Mouse (Mus musculus) kidney, postnatal 25 days (tissue): ENCODE measurements at regions not wholly inside any gene's neighbourhood (a gene's known extent, or its start where the extent isn't known, plus 50 kb on each side); places are given as distances from the start of the nearest gene placed in this dataset.

Experiments used
- DNase-seq, 2 experiments: peaks; one replicate each; pipeline ENCODE4 v3.0.0; 2021; ENCODE audit warnings: mixed read lengths in 2 of 2

DNA sequence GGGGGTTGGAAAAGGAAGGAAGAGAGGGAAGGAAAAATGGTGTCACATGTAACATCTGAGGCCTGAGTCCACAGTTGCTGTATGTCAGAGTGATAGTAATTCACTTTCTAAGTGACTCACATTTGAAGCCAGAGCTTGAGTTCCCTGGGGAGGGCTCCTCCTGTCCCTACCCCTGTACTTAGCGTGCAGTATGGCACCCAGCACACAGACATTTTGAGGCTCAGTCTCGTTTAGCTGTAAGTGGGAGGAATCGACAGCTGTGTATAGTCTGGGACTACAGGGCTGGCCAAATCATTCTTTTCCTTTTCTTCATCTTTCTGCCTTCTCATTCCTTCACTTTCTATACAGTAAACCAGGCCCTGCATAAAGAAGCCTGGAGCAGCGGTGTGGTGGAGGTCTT, 202.4 kb upstream of the Sall1 start:
- DNase-seq: no peak

DNA sequence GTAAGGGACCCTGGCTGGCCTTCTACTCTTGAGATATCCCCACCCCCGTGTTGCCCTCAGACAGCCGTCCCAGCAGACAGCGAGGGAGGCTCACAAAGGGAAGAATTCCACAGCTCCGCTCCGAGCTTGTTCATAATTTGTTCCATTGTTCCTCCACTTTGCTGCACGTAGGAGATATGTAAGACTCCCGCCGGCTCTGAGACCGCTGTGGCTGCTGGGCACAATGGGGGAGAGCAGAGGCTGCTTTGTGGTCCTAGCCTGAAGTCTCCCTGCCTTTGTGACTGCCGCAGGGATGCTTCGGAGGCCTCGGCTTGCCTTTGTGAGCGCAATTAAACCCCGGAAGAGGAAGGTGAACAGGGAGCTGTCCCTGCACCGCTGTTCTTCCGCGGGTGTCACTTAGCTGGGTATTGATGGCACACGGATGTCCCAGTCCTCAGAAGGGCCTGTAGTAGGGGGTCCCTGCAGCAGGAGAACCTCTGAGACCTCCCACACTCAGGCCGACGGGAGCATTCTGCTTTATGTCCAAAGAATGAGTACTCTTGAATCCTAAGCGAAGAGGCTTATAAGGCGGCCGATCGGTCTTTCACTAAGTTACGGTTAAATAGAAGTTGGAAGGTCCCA, 201.3 kb upstream of the Sall1 start:
- no peak for DNase-seq

DNA sequence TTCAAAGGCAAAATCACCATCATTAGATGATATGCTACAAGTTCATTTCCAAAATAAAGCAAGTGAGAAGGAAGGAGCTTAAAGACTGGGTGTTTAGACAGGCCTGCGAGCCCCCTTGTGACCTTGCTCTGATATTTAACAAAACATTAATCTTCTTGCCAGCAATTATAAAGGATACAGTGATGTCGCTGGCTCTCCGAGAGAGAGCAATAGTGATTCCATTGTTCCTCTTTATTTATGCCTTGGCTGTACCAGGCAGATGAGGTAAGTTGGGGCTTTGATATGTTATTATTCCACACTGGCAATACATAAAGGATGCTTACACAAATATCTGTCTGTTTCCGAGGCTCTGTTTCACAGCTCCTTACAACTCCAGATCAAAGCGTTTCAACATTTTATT, 197.7 kb upstream of the Sall1 start:
- no peak for DNase-seq

DNA sequence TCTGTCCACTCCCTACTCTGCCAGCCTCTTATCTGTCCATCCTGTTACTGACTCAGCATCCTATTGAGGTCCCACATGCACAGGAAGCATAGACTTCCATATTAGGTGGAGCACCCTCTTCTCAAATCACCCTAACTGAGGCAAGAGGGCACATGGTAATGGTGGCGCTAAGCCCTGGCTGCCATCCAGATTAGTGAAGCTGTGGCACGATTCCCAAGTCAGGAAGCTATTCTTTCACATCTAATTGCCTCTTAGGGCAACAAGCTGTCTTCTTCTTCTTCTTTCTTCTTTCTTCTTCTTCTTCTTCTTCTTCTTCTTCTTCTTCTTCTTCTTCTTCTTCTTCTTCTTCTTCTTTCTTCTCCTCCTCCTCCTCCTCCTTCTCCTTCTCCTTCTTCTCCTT, 195.7 kb upstream of the Sall1 start:
- DNase-seq: peak; percentile 33 to 40

DNA sequence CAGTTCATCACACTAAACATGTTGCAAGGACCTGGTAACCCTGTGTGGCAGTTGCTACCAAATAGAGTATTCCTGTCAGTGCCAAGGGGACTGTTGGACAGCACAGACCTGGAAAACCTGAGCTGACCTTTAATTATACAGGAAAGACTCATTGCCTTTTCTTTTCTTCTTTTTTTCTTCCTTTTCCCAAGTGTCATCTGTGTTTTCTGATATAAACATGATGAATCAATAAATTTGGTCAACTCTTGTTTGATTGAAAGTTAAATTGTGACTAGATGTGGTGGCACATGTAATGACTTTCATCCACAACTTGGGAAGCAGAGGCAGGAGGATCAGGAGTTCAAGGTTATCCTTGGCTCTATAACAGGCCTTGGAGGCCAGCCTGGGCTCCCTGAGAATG, 190.1 kb upstream of the Sall1 start:
- no peak for DNase-seq

DNA sequence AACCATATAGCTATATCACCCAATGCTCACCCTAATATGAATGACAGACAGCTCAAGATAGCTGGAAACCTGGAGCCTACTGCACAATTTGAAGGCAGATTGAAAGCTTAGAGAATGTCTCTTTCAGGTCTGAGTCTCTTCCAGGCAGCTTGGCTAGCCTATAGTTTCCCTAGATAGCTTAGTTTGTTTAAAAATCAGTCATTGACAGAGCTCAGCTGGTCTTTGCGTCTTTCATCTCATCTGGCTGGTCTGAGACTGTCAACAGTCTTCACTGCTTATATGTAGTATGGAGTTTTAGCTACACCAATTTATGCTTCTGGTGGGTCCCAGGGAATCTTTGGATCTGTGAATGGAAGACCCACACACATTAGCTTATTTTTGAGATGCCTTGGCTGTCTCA, 188.4 kb upstream of the Sall1 start:
- DNase-seq: no peak

DNA sequence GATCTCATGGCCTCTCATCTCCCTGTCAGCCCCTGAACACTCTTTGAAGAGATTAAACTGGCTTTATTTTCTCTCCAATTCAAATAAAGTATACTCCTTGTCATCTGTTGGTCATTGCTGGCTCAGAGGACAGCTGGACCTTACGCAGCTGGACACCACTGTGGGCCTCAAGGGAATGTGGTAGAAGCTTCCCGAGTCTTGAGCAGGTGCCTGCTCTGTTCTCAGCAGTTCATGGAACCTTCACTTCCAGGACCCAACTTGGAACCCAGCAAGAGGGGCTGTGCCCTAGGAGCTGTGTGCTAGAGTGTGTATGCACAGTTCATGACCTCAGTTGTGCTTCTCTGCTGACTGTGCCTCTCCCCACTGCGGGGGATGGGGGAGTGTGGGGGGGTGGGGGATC, 185.2 kb upstream of the Sall1 start:
- no peak for DNase-seq

DNA sequence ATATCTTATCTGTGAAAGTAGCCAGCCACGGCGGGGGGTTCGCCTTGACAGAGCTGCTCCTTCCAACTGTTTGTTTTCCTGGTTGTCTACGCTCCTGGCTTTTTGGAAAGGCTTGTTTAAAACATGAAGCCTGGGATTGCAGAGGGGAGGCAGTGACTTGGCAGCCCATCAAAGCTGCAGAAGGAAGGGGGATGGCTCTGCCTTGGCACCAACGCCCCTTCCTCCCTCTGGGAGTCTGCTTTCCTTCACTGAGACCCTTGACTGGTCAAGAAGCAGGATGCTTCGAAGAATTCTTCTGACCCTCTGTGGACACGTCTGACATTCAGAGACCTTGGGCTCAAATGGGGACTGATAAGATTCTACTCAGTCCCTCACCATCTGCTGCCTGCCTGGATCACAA, 176.9 kb upstream of the Sall1 start:
- DNase-seq: no peak

DNA sequence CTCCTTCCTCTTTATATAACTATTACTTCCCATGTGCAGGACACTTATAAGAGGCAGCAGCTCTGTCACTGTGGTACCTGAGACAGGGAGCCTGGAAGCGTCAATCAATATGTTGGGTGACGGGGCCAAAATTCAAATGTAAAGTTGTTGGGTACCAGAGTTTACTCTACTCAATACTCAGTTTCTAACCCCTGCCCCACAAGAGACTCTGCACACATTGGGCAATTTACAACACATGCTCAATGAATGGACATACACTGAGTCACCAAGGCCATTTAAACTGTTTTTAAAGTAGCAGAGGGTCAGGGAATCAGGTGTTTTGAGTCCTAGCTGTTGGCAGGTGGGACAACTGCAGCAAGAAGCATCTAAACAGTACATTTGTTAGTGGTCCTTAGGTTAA, 176.4 kb upstream of the Sall1 start:
- no peak for DNase-seq

DNA sequence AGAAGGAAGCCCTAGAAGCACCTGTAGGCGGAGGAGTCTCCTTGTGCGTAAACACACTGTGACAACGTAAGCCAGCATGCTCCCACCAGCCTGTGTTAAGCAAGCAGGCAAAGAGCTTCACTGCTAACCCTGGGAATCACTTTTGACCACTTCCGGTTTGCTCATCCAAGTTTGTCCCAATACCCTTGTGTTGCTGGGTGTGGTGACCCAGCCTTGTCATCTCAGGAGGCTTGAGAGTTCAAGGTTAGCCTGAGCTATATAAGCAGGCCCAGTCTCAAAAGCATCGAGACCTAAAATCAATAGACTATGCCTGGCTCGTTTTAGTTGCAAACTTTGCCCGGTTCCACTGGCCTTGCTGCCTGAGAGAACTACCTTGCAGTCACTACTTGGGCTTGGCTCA, 175.2 kb upstream of the Sall1 start:
- DNase-seq: no peak

DNA sequence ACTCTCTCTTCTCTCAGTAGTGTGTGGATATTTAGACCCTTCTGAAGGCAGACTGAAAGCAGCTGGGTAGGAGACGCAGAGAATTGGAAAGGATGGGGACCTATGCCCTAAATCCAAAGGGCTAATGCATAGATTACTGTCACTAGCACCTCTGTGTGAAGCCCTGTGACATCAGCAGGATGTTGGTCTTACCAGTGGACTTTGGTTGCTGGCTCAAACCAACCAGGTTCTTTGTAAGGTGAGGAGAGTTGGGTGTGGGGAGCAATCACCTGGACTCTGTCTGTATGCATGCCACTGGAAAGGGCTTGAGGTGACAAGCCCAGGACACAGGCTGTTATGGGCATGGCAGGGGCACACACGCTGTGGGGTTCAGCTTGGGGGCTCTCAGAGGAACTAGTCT, 173.7 kb upstream of the Sall1 start:
- DNase-seq: no peak

DNA sequence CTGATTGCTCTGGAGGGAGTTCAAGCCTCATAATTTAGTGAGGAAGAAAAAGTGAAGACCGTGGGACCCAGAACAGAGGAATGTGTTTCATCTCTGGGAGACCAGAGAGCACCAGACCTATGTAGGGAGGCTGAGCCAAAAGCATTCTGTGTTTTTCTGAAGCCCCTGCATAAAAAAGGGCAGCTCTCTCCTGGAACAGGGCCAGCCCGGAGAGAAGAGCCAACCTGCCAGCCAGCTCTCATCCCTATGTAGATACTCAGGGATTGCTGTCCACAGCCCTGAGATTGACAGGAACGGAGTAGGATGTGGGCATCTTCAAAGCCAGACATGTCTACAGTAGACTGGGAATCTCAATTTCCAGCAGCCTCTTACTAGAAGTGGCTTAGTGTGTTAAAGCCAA, 168.0 kb upstream of the Sall1 start:
- DNase-seq: no peak

DNA sequence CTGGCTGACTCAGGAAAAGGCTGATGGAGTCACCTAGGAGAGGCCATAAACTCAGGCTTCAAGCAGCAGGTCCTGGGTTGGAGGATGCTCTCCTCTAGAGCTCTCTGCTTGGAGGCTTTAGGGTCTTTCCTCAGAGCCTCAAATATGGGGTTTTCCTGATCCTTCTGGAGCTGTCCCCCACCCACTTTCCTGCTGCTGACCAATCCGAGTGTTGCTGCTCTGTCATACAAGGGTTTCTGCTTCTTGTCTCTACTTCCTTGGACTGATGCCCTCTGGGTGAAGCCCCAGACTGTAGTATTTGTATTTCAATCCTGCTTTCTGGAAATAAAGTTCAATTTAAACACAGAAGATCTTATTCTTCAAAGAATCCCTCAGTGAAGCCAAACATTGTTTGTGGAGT, 166.7 kb upstream of the Sall1 start:
- no peak for DNase-seq

DNA sequence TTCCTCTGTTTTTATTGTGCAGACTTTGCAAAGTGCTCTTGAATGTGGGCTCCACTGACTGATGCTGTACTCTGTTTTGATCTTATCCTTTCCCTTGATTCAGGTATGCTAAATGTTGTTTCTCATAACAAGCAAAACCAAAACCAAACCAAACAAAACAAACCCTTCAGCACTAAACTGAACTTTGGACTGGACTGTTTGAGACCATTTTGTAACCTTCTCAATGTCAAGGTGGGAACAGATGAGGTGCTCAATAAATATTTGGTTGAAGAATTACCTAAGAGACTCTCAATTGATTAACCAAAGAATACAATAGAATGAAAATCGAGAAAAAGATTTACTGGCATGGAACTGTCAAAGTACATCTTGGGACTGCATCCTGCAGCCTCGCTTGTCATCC, 163.9 kb upstream of the Sall1 start:
- no peak for DNase-seq

DNA sequence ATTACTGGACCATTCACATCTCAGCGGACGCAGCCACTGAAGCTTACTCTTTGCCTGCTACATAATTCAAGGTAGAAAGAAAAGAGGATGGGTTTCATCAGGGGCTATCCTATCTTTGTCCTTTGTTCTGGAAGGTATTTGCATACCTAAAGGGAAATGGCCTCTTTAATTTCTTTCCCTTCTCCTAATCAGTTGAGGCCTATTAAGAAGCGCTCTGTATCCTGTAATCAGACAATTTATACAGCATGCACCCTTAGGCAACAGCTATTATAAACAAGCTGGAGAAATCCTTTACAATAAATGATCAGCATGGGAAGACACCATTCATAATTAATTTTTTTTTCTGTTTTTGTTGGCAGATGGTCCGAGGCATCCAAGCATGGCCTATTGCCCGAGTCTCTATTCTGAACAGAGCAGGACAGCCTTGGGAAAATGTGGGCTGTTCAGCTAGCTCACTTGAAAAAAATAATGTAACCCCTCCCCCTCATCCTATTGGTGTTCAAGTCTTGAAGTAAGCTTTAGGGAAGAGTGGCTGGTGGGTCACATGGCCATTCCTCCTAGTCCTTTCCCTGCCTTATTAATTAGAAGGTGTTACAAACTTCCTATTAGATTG, 158.6 kb upstream of the Sall1 start:
- no peak for DNase-seq

DNA sequence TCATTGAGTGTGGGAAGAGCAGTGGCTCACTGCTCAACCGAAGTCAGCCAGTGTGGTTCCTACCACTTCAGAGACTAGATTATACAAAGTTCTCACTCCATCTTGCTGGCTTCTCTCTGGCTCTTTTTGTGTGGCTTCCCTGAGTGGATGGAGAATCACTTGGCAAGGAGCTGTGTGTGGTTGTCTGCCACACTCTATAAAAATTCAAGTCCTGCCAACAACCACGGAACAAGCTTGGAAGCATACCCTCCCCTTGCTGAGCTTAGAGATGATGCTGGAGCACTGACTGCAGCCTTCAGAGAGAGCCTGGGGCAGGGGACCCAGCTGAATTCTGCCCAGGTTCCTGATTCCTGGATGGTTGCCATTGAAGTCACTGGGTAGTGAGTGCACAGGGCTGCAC, 156.3 kb upstream of the Sall1 start:
- DNase-seq: no peak

DNA sequence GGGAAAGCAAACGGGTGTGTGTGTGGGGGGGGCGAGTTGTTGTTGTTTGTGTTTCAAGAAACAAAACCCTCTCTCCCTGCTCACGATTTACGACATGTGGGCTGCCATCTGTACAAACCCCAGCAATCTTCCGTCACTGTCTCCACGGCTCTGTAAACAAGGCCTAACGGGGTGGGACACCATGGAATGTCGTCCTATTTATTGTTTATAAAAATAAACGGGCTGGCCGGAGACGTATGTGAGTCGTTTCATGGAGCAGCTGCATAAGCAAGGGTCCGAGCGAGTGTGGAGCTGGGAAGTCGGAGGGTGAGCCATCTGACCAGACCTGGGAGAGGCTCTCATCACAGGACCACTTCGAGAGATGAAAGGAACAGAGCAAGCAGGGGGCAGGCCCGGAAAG, 141.4 kb upstream of the Sall1 start:
- DNase-seq: no peak

DNA sequence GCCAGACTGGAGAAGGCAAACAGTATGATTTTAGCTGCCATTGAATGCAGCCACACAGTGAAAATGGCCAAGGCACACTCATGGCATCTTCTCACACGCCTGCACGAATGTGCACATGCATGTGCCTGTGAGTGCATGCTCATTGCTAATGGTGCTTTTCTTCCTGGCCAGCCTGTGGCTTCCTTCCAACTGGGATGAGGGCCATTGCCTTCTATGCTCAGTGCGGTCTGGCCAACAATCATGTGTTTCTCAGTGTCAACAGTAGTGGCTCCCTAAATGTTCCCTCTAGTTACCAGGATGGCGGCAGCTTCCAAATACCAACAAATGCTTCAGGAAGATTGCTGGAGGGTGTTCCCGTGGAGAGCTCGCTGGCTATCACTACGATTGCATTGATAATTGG, 131.7 kb upstream of the Sall1 start:
- DNase-seq: peak in 1 of 2 experiments; percentile 15

DNA sequence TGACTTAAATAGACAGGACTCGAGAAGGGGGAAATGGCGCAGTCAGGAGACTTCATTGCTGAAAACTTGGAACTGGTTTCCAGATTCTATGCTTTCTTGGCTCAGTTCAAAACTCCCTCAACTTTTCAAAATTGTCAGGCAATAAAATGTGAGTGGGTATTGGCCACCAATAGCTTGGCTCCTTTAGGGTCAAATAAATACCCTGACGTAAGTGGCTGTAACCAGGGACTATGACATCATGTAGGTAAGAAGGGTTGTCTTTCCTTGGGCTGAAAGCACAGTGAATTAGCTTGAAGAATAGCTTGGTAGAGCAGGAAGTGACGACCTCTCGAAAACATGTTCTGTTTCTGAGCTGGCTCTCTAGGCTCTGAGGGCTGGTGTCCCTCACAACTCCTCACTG, 127.6 kb upstream of the Sall1 start:
- no peak for DNase-seq

DNA sequence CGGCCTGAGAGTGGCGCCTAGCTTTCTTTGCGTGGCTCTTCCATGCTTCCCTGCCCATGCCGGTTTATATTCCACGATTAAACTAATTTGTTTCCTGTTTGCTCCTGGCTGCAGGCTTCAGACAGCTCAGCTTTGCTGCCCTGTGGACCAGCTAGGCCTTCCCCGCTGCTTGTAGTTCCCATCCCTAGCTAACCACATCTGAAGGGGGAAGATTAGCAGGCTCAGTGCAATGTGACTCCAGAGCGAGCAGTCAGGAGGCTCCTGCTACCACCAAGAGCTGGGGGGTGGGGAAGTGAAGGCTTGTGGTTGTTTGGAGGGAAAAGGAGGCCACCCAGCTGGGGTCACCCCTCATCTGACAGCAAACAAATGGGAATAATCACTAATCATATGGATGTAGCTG, 125.5 kb upstream of the Sall1 start:
- no peak for DNase-seq

DNA sequence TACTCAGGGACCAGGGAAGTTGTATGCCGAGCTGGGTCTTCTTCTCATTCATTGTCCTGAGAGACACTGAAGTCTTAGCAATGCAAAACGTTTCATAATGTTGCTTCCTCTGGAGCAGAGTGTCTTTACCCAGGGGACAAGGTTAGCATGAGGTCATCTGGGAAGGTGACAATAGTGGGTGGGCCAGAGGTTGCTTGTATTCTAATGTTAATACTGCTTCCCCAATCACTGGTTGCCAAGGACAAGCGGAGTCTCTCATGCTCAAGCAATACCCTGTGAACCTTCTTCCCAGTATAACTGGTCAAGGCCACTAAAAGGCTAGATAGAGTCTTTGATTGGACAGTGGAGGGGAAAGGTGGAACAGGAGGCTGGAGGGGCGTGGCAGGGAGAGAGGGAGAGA, 123.1 kb upstream of the Sall1 start:
- DNase-seq: no peak

DNA sequence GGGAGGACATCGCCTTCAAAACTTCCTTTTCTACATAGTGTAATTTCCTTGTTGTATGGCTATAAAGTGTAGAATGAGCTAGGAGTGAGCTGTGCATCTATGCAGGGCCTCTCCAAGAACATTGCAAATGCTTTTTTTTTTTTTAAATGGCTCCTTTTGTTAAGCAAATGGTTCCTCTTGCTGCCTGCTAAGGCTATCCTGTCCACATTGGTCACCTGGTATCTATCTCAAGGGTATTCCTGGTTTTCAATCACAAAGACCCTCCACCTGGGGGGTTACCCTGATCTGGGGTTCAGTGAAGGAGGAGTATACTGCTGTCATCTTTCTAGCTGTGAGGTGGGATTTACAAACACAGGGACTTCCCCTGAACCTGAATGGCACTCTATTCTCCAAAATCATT, 112.9 kb upstream of the Sall1 start:
- DNase-seq: no peak

DNA sequence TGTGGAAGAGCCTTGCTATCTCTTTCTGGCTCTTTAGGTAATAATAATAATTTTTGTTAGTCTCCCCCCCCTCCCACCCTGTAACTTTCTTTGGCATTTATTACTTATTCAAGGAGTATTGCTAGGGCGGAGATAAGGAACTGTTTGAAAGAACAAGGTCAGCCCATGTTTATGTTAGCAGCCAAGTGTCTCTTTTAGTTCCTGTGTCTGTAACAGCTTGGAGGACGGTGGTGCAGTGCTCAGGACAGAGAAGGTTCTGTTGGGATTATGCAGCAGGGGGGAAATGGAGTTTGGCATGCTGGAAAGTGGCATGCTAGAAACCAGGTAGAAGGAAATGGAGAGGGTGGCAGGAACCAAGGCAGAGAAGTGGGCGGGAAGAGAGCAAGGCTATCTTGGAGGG, 109.6 kb upstream of the Sall1 start:
- DNase-seq: no peak

DNA sequence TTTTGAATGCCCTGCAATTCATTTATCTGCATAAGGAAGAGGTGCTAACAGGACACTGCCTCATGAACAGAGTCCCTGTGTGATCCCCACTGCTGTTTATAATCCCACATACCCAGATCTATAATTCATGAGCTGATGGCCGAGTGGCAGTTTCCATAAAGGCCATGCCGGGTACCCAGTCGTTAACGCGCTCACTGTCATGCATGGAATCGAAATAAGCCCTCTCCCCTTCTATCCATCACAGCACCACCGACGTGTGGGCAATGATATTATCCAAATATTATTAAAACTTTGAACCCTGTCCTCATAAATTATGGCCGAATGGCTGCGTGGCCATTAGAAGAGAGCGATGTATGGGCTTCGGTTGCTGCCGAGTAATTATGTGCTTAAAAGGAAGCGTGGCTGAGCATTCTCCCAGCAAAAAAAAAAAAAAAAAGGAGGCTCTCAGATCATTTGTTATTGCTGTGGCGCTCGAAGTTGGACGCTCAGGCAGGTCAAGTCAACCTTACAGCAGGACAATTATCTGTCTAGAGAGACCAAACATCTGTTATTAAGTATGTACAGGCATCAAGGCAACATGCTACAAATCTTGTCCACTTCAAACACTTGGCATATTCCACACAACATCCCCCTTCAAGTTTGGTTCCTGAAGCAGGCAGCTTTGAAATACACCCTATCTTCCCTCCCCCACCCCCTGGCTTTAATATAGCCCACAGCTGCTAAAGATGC, 109.1 kb upstream of the Sall1 start:
- no peak for DNase-seq

DNA sequence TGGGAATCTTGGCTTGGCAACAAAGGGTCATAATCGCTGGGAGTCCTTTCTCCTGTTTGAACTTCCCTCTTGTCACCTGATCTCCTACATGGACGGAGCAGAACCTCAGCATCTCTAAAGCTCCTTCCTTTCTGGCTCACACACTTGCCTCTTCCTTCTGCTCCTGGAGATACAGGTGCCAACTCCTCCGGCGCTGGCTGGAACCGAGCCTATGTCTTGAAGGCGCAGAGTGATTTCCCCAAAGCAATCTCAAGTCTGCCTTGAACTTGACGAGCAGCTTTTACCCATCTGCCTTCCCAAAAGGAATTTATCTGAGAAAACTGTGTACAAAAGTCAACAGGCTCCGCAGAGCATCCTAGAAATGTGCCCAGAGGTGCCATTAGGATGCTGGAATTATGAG, 108.4 kb upstream of the Sall1 start:
- no peak for DNase-seq
